Comparison of ENCODE assay signal across 23 mouse cellular contexts in genomic region chr14:69100866-69101265, GRCm38 (mm10).
"Had no signal": no experiment of that assay in that cellular context is flagged by ENCODE, and none has a peak within 500 bp of the region (broad histone marks: within the 10 kb centered on the region; RNA-seq: fewer than 3 reads in every experiment).

No protein-coding gene starts in this region.

- H3K27ac ChIP-seq: heart, embryonic 10.5 days; hindbrain, embryonic 10.5 days; hindbrain, embryonic 12.5 days; hindbrain, embryonic 14.5 days; intestine, embryonic 15.5 days; left cerebral cortex, adult 2 months; limb, embryonic 10.5 days; limb, embryonic 12.5 days; liver, embryonic 14.5 days had no signal

- H3K4me3 ChIP-seq: heart, embryonic 10.5 days; heart, embryonic 12.5 days; hindbrain, embryonic 10.5 days; hindbrain, embryonic 12.5 days; intestine, embryonic 15.5 days; left cerebral cortex, adult 2 months; limb, embryonic 10.5 days; limb, embryonic 12.5 days had no signal

- H3K4me1 ChIP-seq: heart, embryonic 10.5 days; hindbrain, embryonic 10.5 days; hindbrain, embryonic 12.5 days; intestine, embryonic 15.5 days had no signal

- H3K9ac ChIP-seq: heart, embryonic 12.5 days; hindbrain, embryonic 12.5 days; hindbrain, embryonic 14.5 days; intestine, embryonic 15.5 days; limb, embryonic 12.5 days; liver, embryonic 14.5 days had no signal

- DNase-seq: gastrocnemius, postnatal 14 days; gastrocnemius, postnatal 36 days; heart, postnatal 10 days; heart, postnatal 4 days; kidney, adult 18-20 months; kidney, adult 8-10 months; kidney, postnatal 10 days; kidney, postnatal 25 days; liver had no signal

- ATAC-seq: hindbrain, embryonic 16.5 days; inflammation-experienced regulatory T-cells, adult 6 months; intestine, embryonic 15.5 days; intestine, postnatal 0 days had no signal

- H3K36me3 ChIP-seq: heart, embryonic 10.5 days; heart, embryonic 12.5 days; hindbrain, embryonic 10.5 days; hindbrain, embryonic 12.5 days; intestine, embryonic 15.5 days; limb, embryonic 10.5 days; limb, embryonic 12.5 days had no signal

- H3K9me3 ChIP-seq: heart, embryonic 10.5 days; heart, embryonic 12.5 days; hindbrain, embryonic 10.5 days; hindbrain, embryonic 12.5 days; intestine, embryonic 15.5 days; limb, embryonic 10.5 days; limb, embryonic 12.5 days had no signal

- H3K27me3 ChIP-seq: heart, embryonic 12.5 days; hindbrain, embryonic 12.5 days; intestine, embryonic 15.5 days; limb, embryonic 12.5 days had no signal

- H3K4me2 ChIP-seq: heart, embryonic 12.5 days; hindbrain, embryonic 12.5 days; hindbrain, embryonic 14.5 days; intestine, embryonic 15.5 days; limb, embryonic 12.5 days; liver, embryonic 11.5 days had no signal
